Mouse (Mus musculus): ENCODE measurements around the gene Celf3.
A peak's percentile ranks its signal among the peaks of the same experiment; 100 is the strongest.

The Celf3 gene

DNA sequence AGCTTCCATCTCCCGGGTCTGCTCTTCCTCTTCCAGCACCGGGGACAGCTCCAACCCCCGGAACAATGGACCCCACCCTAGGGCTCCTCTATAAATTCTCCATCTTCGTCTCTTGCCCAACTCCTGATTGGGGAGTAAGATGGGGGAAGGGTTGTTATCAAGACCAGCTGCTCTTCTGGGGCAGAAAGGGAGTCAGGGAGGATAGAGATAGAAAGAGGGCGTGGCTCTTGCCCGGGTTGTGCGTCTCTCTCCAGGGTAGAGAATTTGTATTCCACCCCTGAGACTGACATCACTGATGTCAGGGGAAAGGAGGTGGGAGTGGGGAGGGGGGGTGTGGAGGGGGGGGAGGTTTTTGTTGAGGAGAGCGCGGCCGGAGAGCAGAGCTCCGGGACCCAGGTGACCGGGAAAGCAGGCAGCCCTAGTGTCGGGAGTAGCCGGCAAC lies at the start of gene Celf3:
Celf3 (plus strand) TSS at position 315 of the 442 bp plus-strand sequence.
- DNase-seq = no peak

DNA sequence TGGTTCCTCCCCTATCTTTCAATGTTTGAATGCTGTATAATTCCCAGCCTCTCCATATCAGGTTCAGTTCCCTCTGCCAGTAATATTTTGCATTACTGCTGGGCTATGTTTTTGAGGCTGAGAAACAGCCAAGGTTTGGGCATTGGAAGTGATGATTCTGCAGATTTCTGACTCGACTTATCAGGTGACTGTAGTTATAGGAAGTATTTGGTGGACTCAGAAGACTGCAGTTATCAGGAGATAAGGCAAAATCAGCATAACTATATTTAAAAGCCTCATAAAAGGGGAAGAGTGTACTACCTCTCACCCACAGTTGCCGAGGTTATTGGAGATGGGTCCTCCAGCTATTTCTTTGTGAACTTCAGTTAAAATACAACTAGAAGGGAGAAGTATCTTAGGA lies 47.1 kb upstream of the Celf3 start:
- DNase-seq = no peak

DNA sequence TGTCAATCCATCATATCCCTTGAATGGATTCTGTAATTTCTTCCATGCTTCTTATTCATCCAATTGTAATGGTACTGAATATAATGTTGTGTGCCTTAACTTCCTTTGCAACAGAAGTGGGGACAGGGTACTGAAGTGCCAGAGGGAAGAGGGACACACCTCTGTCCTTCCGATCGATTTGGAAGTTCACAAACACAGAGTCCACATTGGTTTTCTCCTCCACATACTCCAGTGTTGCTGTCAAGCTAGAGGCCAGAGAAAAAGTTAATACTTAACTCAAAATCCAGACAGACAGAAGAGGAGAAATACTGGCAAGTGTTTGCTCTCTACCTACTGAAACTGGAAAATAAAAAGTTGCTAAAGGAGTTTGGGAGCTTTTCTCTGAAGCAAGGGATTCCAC lies 43.8 kb upstream of the Celf3 start:
- DNase-seq = no peak

DNA sequence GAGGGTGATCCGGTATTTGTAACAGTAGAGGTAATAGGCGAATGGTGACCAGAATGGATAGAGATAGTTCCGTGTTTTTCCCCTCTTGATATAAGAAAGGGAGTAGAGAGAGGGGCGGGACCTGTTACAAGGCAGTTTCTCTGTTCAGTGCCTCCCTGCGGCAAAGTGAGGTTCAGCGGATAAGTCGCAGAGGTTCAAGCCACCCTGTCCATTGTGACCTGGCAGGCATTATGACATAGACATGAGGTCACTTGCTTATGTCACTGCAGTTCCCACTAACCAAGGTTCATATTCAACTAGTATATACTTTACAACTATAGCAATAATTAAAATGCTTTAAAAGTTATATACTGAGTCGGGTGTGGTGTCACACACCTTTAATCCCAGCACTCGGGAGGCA lies 41.7 kb upstream of the Celf3 start:
- DNase-seq = no peak

DNA sequence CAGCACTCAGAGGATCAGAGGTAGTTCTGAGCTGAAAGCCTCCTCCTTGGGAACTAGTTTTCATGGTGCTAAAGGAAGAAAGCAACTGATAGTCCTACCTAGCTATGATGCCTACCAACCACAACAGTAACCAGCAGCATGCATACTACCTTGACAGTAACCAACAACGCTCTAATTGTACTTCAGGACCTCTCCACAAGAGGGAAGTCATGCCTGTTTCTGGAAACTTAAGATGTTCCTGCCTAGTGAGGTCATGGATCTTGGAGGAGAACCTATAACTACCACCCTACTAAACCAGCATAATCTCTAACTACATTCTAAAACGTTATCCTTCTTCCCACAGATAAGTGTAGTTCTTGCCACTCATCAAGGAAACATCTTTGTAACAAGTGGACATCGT lies 36.9 kb upstream of the Celf3 start:
- DNase-seq = peak; percentile 15

DNA sequence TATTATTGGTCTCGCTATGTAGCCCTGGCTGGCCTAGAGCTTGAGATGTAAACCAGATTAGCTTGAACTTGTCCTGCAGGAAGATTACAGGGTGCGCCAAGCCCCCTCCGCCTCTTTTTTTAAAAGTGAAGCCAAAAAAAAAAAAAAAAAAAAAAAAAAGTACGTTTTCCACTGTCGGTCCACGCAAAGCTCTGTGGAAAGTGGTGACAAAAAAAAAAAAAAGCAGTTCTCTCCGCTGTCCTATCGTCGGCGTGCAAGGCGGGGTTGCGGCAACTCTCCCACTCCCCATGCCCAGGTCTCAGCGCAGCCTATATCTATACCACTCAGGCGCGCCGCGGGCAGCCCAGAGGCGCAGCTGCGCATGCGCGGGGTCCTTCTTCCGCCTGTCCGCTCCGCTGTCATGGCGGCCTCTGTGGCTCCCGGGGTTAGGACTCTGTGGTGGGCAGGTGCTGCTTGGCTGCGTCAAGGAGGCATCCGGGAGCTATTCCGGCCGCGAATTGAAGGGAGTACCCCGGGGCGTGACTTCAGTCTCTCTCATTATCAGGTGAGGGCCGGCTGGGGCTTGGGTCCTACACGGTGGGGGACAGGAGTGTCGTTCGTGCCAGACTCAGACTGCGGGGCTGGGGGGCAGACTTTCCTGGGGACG lies 35.0 kb upstream of the Celf3 start, which contains the start of gene Mrpl9:
Mrpl9 (plus strand) TSS at position 368 of the 646 bp plus-strand sequence.
- peak; percentile 95 for DNase-seq

DNA sequence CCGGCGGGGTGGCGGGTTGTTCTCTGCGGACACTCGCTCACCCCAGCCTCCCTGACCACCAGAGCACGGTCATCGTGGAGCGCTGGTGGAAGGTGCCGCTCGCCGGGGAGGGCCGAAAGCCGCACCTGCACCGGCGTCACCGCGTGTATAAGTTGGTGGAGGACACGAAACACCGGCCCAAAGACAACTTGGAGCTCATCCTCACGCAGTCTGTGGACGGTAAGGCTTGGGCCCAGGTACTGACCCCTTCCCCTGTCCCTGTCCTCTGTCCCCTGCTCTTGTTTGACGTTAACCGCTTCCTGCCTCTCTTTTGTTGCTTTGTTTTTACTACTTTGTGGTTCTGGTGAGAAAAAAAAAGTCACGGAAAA lies 34.5 kb upstream of the Celf3 start, which contains the start of gene Oaz3:
Oaz3 (minus strand) TSS at position 319 of the 368 bp plus-strand sequence.
- no peak for DNase-seq

DNA sequence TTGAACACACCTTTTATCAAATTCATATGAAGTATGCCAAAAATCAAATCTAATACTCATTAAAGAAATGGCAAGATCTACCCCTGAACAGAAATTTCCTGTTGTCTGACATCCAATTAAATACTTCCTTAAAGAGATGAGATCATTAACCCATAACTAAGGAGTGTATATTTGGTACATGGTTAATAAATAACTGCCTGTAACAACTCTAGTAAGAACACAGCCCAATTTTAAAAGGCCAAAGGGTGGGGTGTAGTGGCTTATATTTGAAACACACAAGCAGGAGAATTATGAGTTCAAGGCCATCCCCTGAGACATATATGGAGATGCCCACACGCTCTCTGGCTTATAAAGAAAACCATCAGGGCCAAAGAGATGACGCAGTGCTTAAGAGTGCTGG lies 28.7 kb upstream of the Celf3 start:
- no peak for DNase-seq

DNA sequence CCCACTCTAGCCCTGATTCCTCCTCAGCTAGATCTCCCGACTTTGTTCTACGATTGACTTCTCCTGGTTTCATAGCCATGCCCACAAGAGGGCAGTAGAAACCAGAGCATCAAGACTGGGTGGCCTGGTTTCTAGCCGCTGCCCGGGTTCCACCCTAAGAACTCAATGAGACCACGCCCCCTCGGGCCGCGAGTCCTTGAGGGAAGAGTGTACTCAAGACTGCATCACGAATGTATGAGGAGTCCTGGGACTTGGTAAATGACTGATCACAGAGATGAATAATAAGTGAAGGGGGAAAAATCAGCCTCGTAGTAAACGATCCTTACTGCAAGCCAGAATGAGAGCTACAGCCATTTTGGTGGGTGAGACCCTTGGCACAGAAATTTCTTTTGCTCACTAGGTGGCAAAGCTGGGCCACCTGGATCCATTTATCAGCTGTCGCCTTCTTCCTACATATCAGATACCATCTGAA lies 21.5 kb upstream of the Celf3 start:
- peak; percentile 90 for DNase-seq

DNA sequence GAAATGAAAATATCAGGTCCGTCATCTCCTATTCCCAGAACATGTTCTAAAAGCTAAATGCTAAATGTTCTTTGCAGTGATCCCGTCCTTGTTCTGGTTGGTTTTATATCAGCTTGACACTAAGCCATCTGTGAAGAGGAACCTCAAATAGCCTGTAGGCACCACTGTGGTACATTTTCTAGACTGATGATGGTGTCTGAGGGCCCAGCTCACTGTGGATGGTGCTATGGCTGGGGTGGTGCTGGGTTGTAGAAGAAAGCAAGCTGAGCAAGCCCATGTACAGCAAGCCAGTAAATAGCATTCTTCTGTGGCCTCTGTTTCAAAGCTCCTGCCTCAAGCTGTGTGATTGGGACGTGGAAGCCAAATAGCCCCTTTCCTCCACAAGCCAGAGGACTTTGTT lies 21.0 kb upstream of the Celf3 start:
- no peak for DNase-seq

DNA sequence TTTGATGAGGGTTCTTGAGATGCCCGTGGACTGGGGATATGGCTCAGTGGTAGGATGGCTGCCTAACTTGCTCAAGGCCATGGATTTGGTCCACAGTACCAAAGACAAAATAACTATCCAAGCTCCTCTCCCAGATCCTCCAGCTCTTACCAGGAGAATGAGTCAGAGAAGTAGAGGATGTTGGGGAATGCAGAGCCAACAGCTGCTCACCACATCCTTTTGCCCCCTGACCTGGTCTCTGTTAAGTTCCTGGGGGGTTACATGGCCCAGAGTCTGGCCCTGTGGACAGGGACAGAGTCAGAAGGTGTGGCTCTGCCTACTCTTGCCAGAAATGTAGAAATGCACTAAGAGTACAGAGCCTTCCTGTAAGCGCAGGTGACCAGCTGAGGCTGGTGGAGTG lies 18.3 kb upstream of the Celf3 start:
- no peak for DNase-seq

DNA sequence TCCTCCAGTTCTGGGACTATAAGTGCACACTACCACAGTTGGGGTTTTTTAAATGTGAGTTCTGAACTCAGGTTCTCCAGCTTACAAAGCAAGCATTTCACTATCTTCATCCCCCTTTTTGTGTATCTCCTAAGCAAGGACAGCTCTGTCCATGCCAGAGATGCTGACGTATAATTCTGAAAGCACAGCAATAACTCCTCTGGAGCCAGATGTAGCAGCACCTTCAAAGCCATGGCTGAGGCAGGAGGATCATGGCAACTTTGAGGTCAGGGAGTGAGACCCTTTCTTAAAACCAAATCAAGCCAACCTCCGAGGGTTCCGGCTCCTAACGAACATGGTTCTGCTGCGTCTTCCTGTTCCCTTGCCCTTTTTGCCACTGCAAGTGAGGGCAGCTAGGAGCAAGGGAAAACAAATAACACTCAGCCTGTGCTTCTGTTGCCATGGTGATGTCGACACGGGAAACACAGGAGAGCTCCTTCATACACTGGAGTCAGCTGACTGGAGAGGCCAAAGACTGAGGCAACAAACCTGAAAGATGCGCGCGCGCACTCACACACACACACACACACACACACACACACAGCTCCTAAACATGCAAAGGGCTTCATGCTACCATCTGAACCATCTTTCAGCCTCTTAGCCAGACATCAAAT lies 14.0 kb upstream of the Celf3 start:
- peak; percentile 57 for DNase-seq

DNA sequence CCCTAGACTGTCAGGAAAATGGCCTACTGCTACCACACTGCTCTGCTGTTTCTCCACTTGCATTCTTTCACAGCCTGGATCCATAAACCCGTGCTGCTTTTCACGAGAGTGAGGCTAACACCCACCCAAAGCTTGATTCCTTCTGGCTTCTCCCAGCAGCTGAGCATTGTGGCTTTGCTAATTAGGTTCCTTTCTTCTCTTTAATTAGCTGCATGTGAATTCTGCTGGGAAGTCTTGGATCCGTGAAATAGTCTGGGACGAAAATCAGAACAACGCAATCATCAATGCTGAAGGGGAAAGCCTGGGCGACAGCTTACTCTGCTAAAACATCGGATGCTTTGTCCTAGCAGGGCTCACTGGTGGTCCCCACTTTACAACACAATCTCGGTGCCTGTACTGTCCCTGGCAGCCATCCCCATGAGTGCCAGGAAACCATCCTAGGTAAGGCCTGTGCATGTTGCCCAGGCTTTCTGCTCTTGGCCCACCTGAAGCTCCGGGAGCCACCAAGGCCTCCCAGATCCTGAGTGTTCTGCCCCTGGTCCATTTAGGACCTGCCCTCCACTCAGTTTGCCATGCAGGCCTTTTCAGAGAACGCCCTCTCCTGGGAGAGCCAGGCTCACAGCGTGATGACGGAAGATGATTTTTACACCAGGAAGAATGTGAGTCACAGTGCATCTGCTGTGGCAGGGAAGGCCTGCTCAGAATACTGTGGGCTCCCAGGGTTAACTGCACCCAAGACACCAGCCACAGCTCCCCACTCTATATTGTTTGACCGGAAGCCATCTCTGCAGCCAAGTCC lies 12.3 kb upstream of the Celf3 start:
- no peak for DNase-seq

DNA sequence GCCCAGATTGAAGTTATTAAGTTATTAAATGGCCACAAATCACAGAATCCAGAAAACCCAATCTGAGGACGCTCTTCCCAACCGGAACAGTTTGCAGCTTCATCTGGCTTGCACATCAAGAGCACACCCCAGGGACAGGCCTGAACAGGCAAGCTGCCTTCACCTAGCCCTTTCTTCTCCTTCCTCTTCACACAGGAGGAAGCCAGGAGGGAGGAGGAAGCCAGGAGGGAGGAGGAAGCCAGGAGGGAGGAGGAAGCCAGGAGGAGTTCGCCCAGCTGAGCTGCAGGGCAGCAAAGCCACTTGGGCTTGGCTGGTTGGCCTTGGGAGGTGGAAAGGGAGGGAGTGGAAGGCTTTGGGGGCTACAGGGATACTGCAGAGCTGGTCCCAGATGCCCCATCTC lies 9.2 kb upstream of the Celf3 start:
- no peak for DNase-seq

DNA sequence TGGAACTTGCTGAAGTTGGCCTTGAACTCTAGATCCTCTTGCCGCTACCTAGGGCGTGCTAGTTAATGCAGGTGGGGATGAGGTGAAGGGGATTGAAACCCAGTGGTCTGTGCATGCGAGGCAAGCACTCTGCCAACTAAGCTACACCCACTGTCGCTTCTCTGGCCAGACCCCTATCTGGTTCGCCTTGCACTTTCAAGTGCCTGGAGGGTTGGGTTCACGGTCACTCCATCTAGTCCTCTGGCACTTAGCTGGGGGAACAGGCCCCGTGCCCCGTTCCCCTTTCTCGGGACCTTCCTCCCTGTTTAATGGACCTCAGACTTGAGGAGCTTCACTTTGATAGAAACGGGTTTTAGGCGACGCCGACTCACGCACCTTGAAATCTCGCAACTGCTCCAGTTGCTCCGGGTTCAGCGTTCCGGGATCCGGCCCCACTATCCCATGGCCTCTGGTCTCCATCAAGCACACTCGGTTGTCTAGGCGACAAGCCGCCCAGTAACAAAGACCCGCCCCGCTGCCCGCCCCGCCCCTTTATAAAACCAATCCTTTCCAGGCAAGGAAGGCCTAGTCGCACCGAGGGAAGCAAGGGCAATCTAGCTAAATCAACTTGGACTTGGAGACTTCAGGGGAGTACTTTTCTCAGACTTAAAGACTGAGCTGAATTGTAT lies 5.5 kb upstream of the Celf3 start:
- DNase-seq = peak; percentile 61

DNA sequence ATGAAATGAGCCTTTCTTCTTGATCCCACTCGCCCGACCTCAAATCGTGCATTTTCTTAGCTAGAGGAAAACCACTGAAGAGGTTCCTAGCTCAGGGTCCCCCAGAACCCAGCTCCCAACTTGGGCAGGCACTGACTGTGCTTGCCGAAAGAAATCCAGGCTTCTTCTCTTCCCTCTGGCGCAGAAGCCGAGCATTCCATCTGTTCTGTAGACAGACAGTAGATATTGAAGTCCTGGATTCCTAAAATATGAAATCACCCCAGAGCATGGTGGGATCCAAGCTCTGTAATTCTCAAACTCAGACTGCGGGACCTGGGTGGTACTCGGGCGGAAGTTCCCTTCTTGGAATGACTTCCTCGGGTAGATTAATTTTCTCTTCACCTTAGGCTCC lies 5.0 kb upstream of the Celf3 start:
- no peak for DNase-seq

DNA sequence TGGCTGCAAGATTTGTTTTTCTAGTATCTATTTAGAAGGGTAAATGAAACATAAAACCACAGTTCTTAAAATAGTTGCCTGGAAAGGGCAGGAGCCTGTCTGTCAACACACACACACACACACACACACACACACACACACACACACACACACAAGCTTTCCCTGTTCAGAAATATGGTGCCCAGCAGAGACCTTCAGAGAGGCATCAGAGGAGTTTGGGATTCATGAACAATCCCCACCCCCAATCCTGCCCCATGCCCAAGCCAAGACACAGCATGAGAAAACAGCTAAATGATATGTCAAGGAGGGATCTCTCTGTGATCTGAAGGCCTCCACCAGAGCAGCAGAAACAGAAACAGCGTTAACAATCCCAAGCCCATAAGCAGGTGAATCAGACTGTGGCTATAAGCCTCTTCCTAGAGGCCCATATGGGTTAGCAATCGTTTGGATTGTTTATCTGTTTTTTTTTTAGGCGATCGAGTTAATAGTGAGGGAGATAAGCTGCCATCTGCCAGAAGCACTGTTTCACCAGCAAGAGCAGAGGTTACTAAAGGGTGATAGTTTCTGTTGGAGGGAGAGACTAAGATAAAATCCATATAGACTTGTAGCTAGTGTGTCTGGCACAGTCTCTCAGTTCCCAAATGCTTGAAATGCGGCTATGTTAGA lies 4.4 kb upstream of the Celf3 start:
- no peak for DNase-seq

DNA sequence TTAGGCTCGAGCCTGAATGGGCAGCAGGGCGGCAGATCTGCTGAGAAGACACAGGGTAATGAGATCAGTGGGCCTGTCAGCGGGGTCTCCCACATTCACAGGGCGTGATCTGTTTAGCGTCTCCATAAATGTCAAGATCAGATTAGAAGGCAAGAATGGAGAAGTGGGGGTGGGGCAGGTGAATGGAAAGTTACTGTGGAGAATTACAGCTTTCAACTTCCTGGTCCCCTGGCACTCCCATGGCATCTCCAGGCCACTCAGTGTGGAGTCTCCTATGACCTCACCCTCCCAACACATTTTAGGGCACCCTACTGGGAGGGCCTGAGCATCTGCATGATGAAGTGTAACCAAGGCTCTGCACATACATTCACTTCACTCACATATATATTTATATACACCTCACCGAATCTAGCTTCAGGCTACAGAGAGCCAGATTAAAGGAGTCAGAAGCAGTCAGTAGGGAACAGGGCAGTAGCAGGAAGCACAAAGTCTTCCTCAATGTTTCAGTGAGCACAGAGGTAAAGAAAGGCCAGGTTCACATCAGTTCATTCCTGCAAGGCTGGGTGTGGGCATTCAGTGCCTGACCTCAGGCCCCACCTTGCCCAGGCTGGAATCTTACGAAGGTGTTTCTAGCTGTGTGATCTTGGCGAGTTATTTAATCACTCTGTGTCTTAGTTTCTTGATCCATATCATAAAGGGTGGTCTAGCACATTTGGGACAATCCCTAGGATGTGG lies 1.6 kb upstream of the Celf3 start:
- DNase-seq = no peak

DNA sequence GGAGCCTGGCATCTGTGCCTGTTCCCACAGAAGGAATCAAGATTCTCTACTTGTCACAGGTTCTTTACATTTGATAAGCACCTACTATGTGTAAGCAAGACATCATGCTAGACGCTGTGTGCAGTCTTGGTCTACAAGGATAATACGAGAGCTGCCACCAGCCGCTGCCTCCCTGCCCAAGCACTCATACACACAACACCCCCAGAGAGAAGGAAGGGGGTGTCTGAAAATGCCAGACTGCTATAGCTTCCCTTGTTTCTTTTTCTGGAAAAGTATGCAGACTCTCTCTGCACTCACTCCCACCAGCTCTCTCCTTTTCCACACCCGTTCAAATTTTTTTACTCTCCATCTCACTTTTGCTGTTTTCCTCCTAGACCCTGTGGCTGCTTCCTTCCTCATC lies 651 bp upstream of the Celf3 start:
- no peak for DNase-seq

DNA sequence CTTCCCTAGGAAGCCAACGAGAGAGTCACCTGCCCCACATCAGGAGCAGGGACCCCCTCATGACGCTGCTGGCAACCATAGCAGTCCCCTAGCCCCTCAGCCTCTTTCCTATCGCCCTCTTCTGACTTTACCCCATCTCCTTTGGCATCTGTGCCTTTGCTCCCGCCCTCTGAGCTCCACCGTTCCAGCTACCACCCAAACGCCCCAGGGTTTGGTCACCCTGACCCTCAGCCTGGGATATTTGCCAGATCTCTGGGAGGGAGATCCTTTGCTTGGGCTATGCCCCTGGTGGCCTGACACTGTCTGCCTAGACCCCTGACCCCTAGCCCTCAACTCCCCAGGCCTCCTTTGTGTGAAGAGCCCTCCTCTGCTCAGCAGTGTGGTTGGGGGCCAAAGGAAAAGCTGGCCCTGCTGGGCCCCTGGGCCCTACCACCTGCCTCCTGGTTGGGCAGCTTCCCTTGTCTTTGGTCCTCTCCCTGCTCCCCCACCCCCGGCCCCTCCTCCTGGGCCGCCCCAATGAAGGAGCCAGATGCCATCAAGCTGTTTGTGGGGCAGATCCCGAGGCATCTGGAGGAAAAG lies 585 bp downstream of the Celf3 start:
- DNase-seq = no peak

DNA sequence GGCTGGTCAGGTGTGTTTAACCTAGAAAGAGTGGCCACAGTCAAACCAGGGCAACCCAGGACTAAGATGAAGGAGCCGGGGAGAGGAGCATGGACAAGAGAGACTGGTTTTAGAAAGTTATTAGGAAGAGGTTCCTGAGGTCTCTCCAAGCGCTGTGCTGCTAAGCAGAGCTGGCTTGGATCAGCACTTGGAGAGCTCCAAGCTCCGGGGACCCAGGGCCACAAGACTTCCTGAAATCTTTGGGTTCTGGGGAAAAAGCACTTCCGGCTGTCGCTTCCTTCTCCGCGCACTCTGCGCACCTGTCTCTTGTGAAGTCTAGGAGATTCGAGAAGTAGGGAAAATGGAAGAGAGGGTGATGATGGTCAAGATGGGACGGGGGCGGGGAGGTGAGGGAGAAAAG lies 1.5 kb downstream of the Celf3 start:
- DNase-seq = peak; percentile 32

Measured in lung, postnatal 10 days (tissue).